Mouse (Mus musculus): ENCODE results near the gene Pim3. TPM values are rescaled to one million over a fixed set of nuclear protein-coding genes. Genes with fewer than 3 reads are reported as not detected.
"Not testable (repeated sequence)": the region's sequence is repeated elsewhere in the genome, so short reads cannot be mapped to it uniquely, and the experiment has no call there.

The Pim3 gene
- 37.4 and 46.2 TPM in 2 replicates for polyA plus RNA-seq (2014; fragmentation: Nextera tagmentation; extraction: Ambion mirVana)

- H3K27ac ChIP-seq (ENCODE audit: low read depth, low read length), result peak within 1 kb of the TSS; percentile 74
- peaks cover 27% of the 10 kb centered on the region for H3K4me1 ChIP-seq (ENCODE audit: control insufficient read depth, insufficient read depth, low read length)
- peaks cover 28% of the 10 kb centered on the region for H3K36me3 ChIP-seq (ENCODE audit: control insufficient read depth, insufficient read depth, low read length)
- ATAC-seq (ENCODE audit: low FRiP score, low TSS enrichment), result peak; percentile 76
- under 1% methylated on average over 107 of the region's 107 CpGs for WGBS
- H3K9ac ChIP-seq (ENCODE audit: low read depth, low read length), result peak within 1 kb of the TSS; percentile 90
- H3K4me2 ChIP-seq (replicated peaks; ENCODE audit: low read depth, low read length), result peak within 1 kb of the TSS; percentile 97
- H3K9me3 ChIP-seq (ENCODE audit: control insufficient read depth, low read length), result no peaks in the 10 kb centered on the region
- peak within 1 kb of the TSS; percentile 93 for H3K4me3 ChIP-seq (ENCODE audit: low read length)
- no peaks in the 10 kb centered on the region for H3K27me3 ChIP-seq (ENCODE audit: control insufficient read depth, insufficient read depth, low read length)
Measured at GRCm38 (mm10) chr15:88861772-88862622, at the start of gene Pim3. Gene Pim3, plus strand, starts transcription at chr15:88862186.

GRCm38 (mm10) chr15:88813262-88813661 lies 48.7 kb upstream of the Pim3 start:
- H3K4me1 ChIP-seq (ENCODE audit: control insufficient read depth, insufficient read depth, low read length), result peaks cover under 1% of the 10 kb centered on the region; the same call in 1 of the 2 replicates
- H3K4me3 ChIP-seq (ENCODE audit: low read length), result no peak overlapping the region
- H3K27me3 ChIP-seq (ENCODE audit: control insufficient read depth, insufficient read depth, low read length), result no peaks in the 10 kb centered on the region
- ATAC-seq (ENCODE audit: low FRiP score, low TSS enrichment), result no peak
- H3K27ac ChIP-seq (ENCODE audit: low read depth, low read length), result no peak overlapping the region
- H3K9me3 ChIP-seq (ENCODE audit: control insufficient read depth, low read length), result no peaks in the 10 kb centered on the region
- no peak overlapping the region for H3K4me2 ChIP-seq (replicated peaks; ENCODE audit: low read depth, low read length)
- 96% methylated on average over 3 of the region's 3 CpGs for WGBS
- no peak overlapping the region for H3K9ac ChIP-seq (ENCODE audit: low read depth, low read length)
- H3K36me3 ChIP-seq (ENCODE audit: control insufficient read depth, insufficient read depth, low read length), result peaks cover 30% of the 10 kb centered on the region

GRCm38 (mm10) chr15:88813873-88814272 lies 48.1 kb upstream of the Pim3 start:
- not testable (repeated sequence) for H3K4me3 ChIP-seq (ENCODE audit: low read length); H3K27me3 ChIP-seq (ENCODE audit: control insufficient read depth, insufficient read depth, low read length); H3K9me3 ChIP-seq (ENCODE audit: control insufficient read depth, low read length); H3K4me2 ChIP-seq (replicated peaks; ENCODE audit: low read depth, low read length); H3K4me1 ChIP-seq (ENCODE audit: control insufficient read depth, insufficient read depth, low read length); H3K9ac ChIP-seq (ENCODE audit: low read depth, low read length); H3K27ac ChIP-seq (ENCODE audit: low read depth, low read length); ATAC-seq (ENCODE audit: low FRiP score, low TSS enrichment)
- WGBS, result 89% methylated on average over 2 of the region's 2 CpGs
- H3K36me3 ChIP-seq (ENCODE audit: control insufficient read depth, insufficient read depth, low read length), result peaks cover 27% of the 10 kb centered on the region

GRCm38 (mm10) chr15:88814411-88815047 lies 47.5 kb upstream of the Pim3 start:
- peaks cover 2% of the 10 kb centered on the region; the same call in 1 of the 2 replicates for H3K4me1 ChIP-seq (ENCODE audit: control insufficient read depth, insufficient read depth, low read length)
- H3K36me3 ChIP-seq (ENCODE audit: control insufficient read depth, insufficient read depth, low read length), result peaks cover 22% of the 10 kb centered on the region
- ATAC-seq (ENCODE audit: low FRiP score, low TSS enrichment), result no peak
- no peak overlapping the region for H3K4me3 ChIP-seq (ENCODE audit: low read length)
- H3K27ac ChIP-seq (ENCODE audit: low read depth, low read length), result no peak overlapping the region
- H3K27me3 ChIP-seq (ENCODE audit: control insufficient read depth, insufficient read depth, low read length), result no peaks in the 10 kb centered on the region
- H3K4me2 ChIP-seq (replicated peaks; ENCODE audit: low read depth, low read length), result no peak overlapping the region
- WGBS, result 96% methylated on average over 11 of the region's 11 CpGs
- H3K9ac ChIP-seq (ENCODE audit: low read depth, low read length), result no peak overlapping the region
- no peaks in the 10 kb centered on the region for H3K9me3 ChIP-seq (ENCODE audit: control insufficient read depth, low read length)

GRCm38 (mm10) chr15:88815196-88815700 lies 46.7 kb upstream of the Pim3 start:
- no peak overlapping the region for H3K4me3 ChIP-seq (ENCODE audit: low read length)
- H3K36me3 ChIP-seq (ENCODE audit: control insufficient read depth, insufficient read depth, low read length), result peaks cover 22% of the 10 kb centered on the region
- peaks cover 3% of the 10 kb centered on the region for H3K4me1 ChIP-seq (ENCODE audit: control insufficient read depth, insufficient read depth, low read length)
- no peak overlapping the region for H3K27ac ChIP-seq (ENCODE audit: low read depth, low read length)
- H3K4me2 ChIP-seq (replicated peaks; ENCODE audit: low read depth, low read length), result no peak overlapping the region
- 91% methylated on average over 6 of the region's 6 CpGs for WGBS
- no peak overlapping the region for H3K9ac ChIP-seq (ENCODE audit: low read depth, low read length)
- no peaks in the 10 kb centered on the region for H3K9me3 ChIP-seq (ENCODE audit: control insufficient read depth, low read length)
- H3K27me3 ChIP-seq (ENCODE audit: control insufficient read depth, insufficient read depth, low read length), result no peaks in the 10 kb centered on the region
- no peak for ATAC-seq (ENCODE audit: low FRiP score, low TSS enrichment)

- Histone ChIP-seq H3K4me1 (ENCODE audit: control insufficient read depth, insufficient read depth, low read length) (peaks cover 11% of the 10 kb centered on the region), H3K9me3 (ENCODE audit: control insufficient read depth, low read length) (no peaks in the 10 kb centered on the region), H3K36me3 (ENCODE audit: control insufficient read depth, insufficient read depth, low read length) (peaks cover 35% of the 10 kb centered on the region), H3K4me3 (ENCODE audit: low read length) (peak within 1 kb of the TSS; percentile 59), H3K9ac (ENCODE audit: low read depth, low read length) (peak within 1 kb of the TSS; percentile 78), H3K27me3 (ENCODE audit: control insufficient read depth, insufficient read depth, low read length) (no peaks in the 10 kb centered on the region), H3K27ac (ENCODE audit: low read depth, low read length) (peak within 1 kb of the TSS; percentile 73; the same call in 1 of the 2 replicates), H3K4me2 (replicated peaks; ENCODE audit: low read depth, low read length) (peak within 1 kb of the TSS; percentile 70)
- WGBS, result under 1% methylated on average over 84 of the region's 88 CpGs
- peak; percentile 98 for ATAC-seq (ENCODE audit: low FRiP score, low TSS enrichment)
Measured at GRCm38 (mm10) chr15:88819026-88819905, 42.7 kb upstream of the Pim3 start, which contains the start of the genes Alg12 and Creld2. Gene Alg12, minus strand, starts transcription at chr15:88819318. Gene Creld2, plus strand, starts transcription at chr15:88819646.

- Histone ChIP-seq H3K27me3 (ENCODE audit: control insufficient read depth, insufficient read depth, low read length) (no peaks in the 10 kb centered on the region), H3K27ac (ENCODE audit: low read depth, low read length) (no peak overlapping the region), H3K4me3 (ENCODE audit: low read length) (peak overlapping the region; percentile 59), H3K4me2 (replicated peaks; ENCODE audit: low read depth, low read length) (peak overlapping the region; percentile 53), H3K36me3 (ENCODE audit: control insufficient read depth, insufficient read depth, low read length) (peaks cover 37% of the 10 kb centered on the region), H3K4me1 (ENCODE audit: control insufficient read depth, insufficient read depth, low read length) (peaks cover 11% of the 10 kb centered on the region), H3K9ac (ENCODE audit: low read depth, low read length) (peak overlapping the region; percentile 71), H3K9me3 (ENCODE audit: control insufficient read depth, low read length) (no peaks in the 10 kb centered on the region)
- 3% methylated on average over 23 of the region's 23 CpGs for WGBS
- no peak for ATAC-seq (ENCODE audit: low FRiP score, low TSS enrichment)
Measured at GRCm38 (mm10) chr15:88819906-88820303, 42.1 kb upstream of the Pim3 start.

- no peak for ATAC-seq (ENCODE audit: low FRiP score, low TSS enrichment)
- H3K4me3 ChIP-seq (ENCODE audit: low read length), result no peak overlapping the region
- H3K4me1 ChIP-seq (ENCODE audit: control insufficient read depth, insufficient read depth, low read length), result peaks cover 11% of the 10 kb centered on the region
- WGBS, result 84% methylated on average over 7 of the region's 7 CpGs
- H3K4me2 ChIP-seq (replicated peaks; ENCODE audit: low read depth, low read length), result no peak overlapping the region
- no peaks in the 10 kb centered on the region for H3K9me3 ChIP-seq (ENCODE audit: control insufficient read depth, low read length)
- H3K27ac ChIP-seq (ENCODE audit: low read depth, low read length), result no peak overlapping the region
- no peaks in the 10 kb centered on the region for H3K27me3 ChIP-seq (ENCODE audit: control insufficient read depth, insufficient read depth, low read length)
- H3K36me3 ChIP-seq (ENCODE audit: control insufficient read depth, insufficient read depth, low read length), result peaks cover 49% of the 10 kb centered on the region
- H3K9ac ChIP-seq (ENCODE audit: low read depth, low read length), result no peak overlapping the region
Measured at GRCm38 (mm10) chr15:88821403-88821802, 40.6 kb upstream of the Pim3 start.
